Mouse (Mus musculus) bone marrow, adult 2 months (tissue): ENCODE measurements around the gene Polr2l.

Experiments used
- CTCF ChIP-seq: fragments of 200-500 bp; IDR thresholded peaks from 2 replicates; pipeline ENCODE4 v1.5.1; 2011; ENCODE audit warnings: low read length, control low read depth; ENCODE audit not compliant: control insufficient read depth, insufficient read depth
- POLR2A ChIP-seq: fragments of 200-500 bp; IDR thresholded peaks from 2 replicates; pipeline ENCODE4 v1.6.1; 2011; ENCODE audit warnings: low read depth, mild to moderate bottlenecking, control low read depth, low read length, borderline replicate concordance; ENCODE audit not compliant: control insufficient read depth

DNA sequence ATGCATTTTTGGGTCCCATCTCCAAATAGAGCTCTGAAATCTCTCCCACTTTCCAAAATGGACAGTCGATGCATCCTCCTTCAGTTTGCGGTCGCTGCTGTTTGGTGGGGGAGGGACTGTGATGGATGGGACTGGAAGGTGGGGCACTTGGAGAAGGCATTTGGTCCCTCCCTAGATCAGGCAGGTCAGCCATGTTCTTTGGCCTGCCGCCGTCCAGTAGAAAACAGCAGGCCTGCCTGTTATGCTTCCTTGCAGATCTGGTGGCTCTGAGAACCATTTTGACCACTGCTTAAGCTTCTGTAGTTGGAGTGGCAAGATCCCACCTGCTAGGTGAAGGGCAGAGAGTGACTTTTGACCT is 6.8 kb downstream of the Polr2l start:
- no peak for TF ChIP-seq CTCF
- TF ChIP-seq POLR2A = no peak
